Mouse (Mus musculus) lung, postnatal 0 days (tissue): ENCODE results near the gene Cdc6.

Experiments used
- CTCF ChIP-seq: IDR thresholded peaks from 2 replicates; pipeline ENCODE4 v1.5.1; 2016; ENCODE audit warnings: antibody characterized with exemption, mild to moderate bottlenecking
- EP300 ChIP-seq: IDR thresholded peaks from 2 replicates; pipeline ENCODE4 v1.6.1; 2016; ENCODE audit warnings: antibody characterized with exemption, mild to moderate bottlenecking, control low read depth

DNA sequence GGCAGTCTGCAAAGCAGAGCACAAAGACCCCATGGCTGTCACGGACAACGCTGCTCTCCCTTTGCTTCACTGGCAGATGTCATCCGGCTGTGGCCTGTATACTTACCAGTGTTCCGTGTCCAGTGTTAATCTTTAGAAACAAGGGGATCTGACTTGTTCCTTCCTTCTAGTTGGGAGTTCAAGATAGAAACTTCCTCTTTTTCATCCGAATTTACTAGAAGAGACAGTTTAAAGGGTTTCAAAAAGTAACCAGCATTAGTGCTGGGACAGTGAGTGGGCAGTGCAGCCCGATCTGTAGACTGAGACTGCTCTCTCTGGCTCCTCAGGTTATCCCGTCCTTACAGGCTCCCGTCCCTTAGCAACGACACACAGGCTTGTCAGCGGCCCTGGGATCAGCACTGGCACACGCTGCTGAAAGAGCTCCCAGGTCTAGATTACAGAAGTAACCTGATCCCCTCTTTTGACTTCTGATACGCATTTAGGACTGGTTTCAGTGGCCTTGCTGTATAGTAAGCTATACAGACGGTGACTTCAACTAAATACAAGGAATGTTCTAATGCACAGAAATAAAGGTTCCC lies 9.9 kb downstream of the Cdc6 start:
- TF ChIP-seq CTCF: no peak
- no peak for TF ChIP-seq EP300
